Mouse (Mus musculus) adrenal gland (tissue): ENCODE results near the gene Rfng.

Experiments
- intact Hi-C: fragments of 180-260 bp; cut with DNase I; formaldehyde crosslinking; loops from one replicate; pipeline ENCODE4 v1.15.1; 2025

Gene Rfng

GRCm38 (mm10) chr11:120818251-120818650, 34.2 kb upstream of the Rfng start:
- intact Hi-C loops, result no loop called here

- intact Hi-C loops, result no loop called here
Measured at GRCm38 (mm10) chr11:120817358-120817757, 33.4 kb upstream of the Rfng start.

GRCm38 (mm10) chr11:120812068-120812467, 28.1 kb upstream of the Rfng start:
- intact Hi-C loops, result no loop called here

GRCm38 (mm10) chr11:120808010-120808409, 24.0 kb upstream of the Rfng start:
- intact Hi-C loops, result no loop called here

- intact Hi-C loops, result no loop called here
Measured at GRCm38 (mm10) chr11:120805375-120806298, 21.6 kb upstream of the Rfng start.

DNA sequence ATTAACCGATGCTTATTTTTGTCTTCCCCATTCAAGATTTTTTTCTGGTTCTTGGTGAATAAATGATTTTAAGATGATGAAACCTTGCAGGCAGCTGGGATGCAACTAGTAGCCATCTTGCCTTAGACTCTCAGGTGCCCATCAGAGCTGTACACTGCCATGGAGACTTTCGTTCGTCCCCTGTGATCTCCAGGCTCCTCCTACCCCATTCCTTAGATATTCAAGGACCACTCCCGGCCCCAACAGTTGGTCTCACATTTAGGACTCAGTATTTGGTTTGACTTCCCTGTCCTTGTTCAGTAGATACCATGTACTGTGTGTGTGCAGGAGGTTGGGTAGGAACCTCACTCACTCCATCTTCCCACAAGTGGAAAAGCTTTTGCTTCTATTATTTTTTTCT, 20.8 kb upstream of the Rfng start:
- intact Hi-C loops, result no loop called here

DNA sequence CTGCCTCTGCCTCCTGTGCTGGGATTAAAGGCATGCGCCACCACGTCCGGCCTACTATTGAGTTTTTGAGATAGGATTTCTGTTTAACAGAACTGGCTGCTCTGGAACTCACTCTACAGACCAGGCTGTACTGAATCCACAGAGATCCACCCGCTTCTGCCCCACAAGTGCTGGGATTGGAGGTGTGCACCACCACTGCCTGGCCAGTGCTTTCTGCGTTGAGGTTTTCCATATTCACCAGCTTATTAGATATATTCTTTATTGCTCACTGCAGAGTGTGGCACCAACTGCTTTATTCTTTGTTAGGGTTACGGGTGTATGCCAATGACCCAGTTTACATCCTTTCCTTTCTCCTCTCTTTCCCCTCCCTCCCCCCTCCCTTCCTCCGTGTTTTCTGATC, 20.3 kb upstream of the Rfng start:
- intact Hi-C loops, result no loop called here

DNA sequence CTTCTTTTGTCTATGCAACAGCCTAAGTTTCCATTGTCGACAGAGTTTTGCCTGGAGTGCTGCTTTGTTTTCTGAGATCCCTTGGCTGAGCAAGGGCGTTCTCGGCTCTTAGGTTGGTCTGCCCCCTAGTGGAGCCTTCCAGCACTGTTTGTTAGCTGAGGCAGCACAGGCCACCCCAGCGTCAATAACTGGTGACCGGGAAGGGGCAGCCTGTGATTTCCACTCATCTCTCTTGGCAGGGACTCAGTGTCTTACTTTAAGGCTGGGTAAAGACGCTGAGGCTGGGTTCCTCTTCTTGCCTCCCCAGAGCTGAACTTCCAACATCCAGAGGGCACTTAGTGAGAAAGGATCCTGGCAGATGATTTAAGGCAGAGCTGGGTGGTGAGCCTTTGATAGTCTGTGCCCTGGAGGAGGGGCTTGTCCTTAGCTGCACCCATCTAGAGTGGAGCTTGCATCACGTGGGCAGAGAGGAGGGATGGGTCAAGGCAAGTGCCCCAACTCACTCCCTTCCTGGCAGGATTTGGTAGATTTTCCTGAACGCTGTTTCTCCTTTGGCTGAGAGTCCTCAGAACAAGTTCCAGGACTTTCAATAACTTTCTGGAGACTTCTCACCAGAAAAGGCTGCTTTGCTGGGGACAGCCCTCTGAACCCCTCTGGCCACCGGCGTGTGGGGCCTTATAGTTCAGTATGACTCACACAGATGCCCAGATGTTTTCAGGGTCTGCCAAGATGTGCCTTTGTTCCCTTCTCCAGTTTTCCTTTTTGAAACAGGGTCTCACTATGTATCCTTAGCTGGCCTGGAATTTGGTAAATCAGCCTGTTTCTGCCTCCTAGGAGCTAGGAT, 16.3 kb upstream of the Rfng start:
- intact Hi-C loops, result no loop called here

- intact Hi-C loops, result no loop called here
Measured at GRCm38 (mm10) chr11:120799316-120799890, 15.4 kb upstream of the Rfng start.

GRCm38 (mm10) chr11:120798244-120798643, 14.2 kb upstream of the Rfng start:
- intact Hi-C loops, result no loop called here

DNA sequence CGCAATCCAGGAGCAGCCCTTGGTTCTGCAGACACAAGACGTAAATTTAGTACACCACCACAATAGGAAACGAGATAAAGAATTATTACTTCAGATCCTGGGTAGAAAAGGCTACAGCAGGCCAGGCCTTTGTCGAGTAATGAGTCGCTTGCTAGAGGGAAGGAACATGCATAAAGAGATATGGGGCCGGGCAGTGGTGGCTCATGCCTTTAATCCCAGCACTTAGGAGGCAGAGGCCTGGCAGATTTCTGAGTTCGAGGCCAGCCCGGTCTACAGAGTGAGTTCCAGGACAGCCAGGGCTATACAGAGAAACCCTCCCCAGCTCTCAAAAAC, 12.6 kb upstream of the Rfng start:
- intact Hi-C loops, result no loop called here

GRCm38 (mm10) chr11:120795756-120796613, 12.0 kb upstream of the Rfng start, which contains the start of gene Dus1l:
TSS of gene Dus1l (minus strand) at chr11:120796403.
- intact Hi-C loops, result no loop called here

DNA sequence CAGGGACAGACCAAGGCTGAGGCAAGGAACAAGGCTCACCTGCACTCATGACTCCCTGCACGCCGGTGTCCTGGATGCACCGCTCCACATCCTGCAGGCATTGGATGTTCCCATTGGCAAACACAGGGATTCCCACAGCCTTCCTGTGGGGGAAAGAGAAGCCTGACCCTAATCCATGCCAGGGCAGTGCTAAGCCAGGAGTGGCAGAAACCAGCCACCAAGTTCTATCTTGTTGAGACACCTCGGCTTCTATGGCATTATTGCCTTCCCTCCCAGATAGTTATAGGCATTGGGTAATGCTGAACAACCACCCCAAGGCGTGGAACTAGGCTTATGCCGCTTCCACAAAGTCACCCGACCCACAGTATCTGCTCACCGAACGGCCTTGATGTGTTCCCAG, 8.6 kb upstream of the Rfng start:
- intact Hi-C loops, result no loop called here

- intact Hi-C loops, result loop anchor here (10.0 kb wide), 1 partner anchor 295 kb away; the partner anchor contains the start of gene Slc25a10
Measured at GRCm38 (mm10) chr11:120789810-120790209, 5.8 kb upstream of the Rfng start.

DNA sequence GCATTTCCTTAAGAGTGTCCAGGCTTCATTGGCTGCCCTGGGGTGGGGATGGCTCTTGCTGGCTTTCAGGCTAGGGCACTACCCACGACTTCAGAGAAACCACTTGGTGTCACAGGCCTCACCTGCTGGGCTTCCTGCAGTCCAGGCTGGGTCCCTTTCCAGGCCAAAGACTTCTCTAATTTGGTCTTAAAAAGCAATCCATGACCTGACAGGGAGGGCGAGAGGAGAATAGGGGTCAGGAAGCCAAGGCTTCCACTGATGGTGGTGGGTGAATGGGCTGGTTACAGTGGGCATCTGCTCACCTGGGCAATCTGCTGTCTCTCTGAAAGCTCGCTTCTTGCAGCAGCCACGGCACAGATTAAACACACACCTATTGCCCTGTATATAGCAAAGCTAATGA, 5.3 kb upstream of the Rfng start:
- intact Hi-C loops, result loop anchor here (10.0 kb wide), 1 partner anchor 295 kb away; the partner anchor contains the start of gene Slc25a10

DNA sequence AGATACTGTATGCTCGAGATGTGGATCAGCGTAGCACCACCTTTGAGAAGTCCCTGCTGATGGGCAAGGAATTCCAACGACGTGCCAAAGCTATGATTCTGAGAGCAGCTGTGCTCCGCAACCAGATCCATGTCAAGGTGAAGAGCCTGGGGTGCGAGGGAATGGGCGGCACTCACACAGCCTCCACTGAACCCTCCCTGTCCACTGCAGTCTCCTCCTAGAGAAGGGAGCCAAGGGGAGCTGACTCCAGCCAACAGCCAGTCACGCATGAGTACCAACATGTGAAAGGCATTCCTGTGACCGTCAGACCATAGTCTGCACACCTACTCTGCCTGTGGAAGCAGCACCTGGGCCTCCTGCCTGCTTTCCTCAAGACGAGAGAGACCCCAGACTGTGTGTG, 4.5 kb upstream of the Rfng start:
- intact Hi-C loops, result loop anchor here (10.0 kb wide), 1 partner anchor 294 kb away; the partner anchor contains the start of gene Slc25a10

GRCm38 (mm10) chr11:120785145-120785544, 1.1 kb upstream of the Rfng start:
- intact Hi-C loops, result loop anchor here (10.0 kb wide), 1 partner anchor 290 kb away; the partner anchor contains the start of gene Slc25a10

DNA sequence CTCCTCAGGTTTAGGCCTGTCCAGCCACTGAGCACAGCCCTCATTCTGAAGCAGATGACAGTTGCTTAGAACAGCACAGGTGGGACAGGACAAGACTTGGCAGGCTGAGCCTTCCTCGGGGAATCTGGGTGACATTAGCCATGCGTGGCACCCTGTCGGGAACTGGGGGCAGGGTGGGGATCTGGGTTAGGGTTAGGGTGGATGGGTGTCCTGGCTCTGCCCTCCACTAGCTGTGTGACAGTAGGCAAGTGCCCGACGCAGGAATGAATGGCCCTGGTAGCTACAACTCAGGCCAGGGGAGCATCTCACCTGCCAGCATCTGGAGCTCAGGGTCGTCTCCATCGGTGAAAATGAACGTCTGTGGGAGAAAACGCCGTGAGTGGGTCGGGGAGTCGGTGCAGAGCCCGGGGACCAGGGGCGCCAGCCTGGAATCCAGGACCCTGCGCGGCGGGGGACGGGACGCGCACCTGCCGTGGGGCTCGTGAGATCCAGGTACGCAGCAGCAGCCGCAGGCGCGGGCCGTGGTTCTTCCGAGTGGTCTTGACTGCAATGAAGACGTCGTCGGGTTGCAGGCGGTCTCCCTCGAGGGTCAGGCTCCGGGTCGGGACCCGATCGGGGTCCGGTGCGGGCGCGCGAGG, 462 bp downstream of the Rfng start:
- intact Hi-C loops, result loop anchor here (10.0 kb wide), 1 partner anchor 289 kb away; the partner anchor contains the start of gene Slc25a10

DNA sequence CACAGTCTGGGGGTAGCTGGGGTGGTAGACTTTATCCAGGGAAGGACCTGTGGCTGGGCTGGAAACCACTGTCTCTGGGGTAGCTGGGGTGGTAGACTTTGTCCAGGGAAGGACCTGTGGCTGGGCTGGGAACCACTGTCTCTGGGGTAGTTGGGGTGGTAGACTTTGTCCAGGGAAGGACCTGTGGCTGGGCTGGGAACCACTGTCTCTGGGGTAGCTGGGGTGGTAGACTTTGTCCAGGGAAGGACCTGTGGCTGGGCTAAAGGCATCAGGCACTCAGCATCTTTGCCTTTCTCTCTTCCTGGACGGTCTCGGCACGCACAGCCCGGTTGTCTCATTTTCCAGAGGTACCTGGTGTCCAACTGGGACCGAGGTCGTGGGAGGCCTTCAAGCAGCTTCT, 2.6 kb downstream of the Rfng start:
- intact Hi-C loops, result loop anchor here (10.0 kb wide), 1 partner anchor 287 kb away; the partner anchor contains the start of gene Slc25a10

- intact Hi-C loops, result loop anchor here (5.0 to 10.0 kb wide), 2 partner anchors 123 to 285 kb away; partner anchors contain the start of gene Slc25a10
Measured at GRCm38 (mm10) chr11:120779876-120780275, 4.1 kb downstream of the Rfng start.
